Mouse (Mus musculus): ENCODE results near the gene Ubald1.

DNA sequence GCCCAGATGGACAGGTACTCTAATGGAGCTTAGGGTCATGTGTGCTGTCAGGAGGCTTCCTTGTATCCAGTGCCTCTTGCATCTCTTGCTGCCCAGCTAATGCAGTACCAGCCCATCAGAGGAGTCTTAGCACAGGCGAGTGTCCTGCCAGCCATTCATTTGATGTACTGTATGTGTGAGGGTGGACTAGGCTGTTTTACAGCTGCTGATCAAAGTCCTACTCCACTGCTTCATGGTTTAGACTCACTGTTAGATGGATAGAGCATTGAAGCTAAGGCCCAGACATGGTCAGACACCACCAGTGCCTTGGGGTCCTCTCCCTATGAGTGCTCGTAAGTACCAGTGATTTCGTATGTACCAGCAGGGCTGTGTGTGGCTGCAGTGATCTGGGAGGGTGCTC lies 24.8 kb upstream of the Ubald1 start:
- TF ChIP-seq POLR2A (IDR thresholded peaks at IDR 0.05; ENCODE audit: low read depth, low read length) (no peak), CTCF (conservative IDR thresholded peaks at IDR 0.05; ENCODE audit: insufficient read depth, insufficient read length, low read depth, low read length) (no peak)

Measured in kidney, adult 2 months (tissue).